Mouse (Mus musculus) cerebellum, postnatal 10 days (tissue): ENCODE measurements around the gene Pitpnc1.

Experiments used
- DNase-seq, 2 experiments: peaks; one replicate each; pipeline ENCODE4 v3.0.0; 2021; ENCODE audit warnings: mixed read lengths in 2 of 2

Pitpnc1 gene

DNA sequence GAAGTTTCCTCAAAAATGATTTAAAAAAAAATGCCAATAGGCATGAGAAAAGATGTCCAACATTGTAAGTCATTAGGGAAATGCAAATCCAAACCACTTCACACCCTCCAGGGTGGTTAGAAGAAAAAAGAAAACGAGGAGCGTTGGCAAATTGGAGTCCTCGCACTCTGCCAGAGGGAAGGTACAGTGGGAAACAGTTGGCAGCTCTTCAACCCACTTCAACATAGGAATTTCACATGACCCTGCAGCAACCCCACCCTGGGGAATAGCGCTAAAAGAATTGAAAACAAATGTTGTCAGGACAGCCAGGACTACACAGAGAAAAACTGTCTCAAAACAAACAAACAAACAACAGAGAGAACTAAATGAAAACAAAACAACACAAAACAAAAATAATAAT lies 32.8 kb downstream of the Pitpnc1 start:
- DNase-seq, result peak; percentile 50 to 54

DNA sequence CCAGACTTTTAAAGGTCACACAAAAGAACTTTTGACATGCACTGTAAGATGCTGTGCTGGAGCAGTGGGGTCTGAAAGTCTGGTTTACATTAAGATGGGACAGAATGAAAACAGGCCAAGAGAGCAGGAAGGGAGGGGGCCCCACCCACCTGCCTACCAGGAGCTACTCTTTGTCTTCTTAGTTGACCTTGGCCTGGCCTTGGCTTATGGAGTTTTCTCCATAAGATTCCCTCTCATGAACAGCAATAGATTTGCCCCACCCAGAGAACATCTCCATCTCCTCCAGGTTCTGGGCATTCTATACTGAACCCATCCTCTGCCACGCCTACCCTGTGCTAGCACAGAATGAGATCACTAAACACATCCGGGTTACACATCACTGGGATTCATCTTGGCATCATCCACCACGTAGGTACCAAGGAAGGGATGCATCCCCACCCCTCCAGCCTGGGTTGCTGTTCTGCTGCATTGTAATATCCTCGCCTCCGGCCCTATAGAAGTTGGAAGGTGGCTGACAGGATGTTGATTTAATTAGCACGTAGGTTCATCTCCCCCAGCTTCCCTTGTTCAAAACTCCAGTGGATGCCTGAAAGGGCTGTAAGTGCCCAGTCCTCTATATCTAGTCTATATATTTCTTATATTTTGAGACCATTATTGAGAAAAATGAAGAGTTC lies 34.6 kb downstream of the Pitpnc1 start:
- no peak for DNase-seq

DNA sequence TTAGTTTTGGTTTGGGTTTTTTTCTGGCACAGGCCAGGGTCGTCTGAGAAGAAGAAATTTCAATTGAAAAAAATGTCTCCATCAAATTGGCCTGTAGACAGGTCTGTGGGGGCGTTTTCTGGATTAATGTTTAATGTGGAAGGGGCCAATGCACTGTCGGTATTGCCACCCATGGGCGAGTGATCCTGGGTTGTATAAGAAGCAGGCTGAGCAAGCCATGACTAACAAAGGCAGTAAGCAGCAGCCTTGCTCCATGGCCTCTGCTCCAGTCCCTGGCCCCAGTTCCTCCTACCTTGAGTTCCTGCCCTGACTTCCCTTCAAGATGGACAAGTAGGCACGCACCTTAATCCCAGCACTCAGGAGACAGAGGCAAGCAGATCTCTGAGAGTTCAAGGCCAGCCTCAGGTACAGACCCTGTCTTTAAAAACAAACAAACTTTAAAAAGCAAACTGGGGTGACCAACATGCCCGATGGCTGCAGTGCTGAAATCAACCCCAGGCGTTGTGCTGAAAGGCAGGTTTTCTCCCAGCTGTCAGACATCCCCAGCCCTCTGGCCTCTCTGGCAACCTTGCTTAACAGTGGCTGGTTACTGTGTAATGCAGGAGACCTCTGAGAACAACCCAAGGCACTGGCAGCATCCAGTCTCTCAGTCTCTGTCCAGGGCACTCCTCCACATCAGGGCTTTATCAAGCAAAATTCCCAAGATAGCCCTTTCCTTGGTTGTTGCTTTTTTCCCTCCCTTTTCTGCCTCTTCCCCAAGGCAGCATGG lies 39.1 kb downstream of the Pitpnc1 start:
- no peak for DNase-seq

DNA sequence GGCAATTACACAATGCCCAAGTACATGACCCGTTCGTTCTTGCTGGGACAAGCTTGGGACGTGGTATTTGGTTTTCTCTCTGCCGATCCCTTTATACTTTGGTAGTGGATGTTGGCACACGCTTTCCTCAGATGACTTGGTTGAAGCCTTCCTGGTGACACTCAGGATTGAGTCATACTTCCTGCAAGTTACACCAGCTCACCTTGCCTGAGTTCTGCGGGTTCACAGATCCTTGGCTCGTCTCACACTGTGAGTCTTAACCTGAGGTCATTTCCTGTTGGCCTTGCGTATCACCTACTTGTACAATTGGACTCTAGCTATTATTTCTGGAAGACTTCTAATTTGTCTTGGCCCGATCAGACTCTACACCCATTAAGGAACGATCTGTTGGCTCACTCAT lies 42.5 kb downstream of the Pitpnc1 start:
- no peak for DNase-seq

DNA sequence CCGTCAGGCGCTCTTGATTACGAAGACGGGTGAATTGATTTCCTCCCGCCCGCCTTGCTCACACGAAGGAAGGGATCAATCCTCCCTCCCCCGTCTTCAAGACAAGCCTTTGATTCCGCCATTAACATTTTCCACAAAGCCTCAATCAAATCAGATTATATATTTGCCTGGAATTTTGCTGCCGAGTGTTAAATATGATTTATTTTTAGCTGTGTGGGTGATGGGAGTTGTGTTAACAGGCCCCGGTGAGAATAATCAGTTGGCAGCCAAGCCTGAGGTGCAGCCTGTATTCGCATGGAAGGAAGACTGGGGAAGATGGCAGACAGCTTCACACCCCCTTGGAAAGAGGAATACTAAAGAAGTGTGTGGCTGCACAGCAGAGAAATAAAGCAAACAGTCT lies 46.3 kb downstream of the Pitpnc1 start:
- no peak for DNase-seq

DNA sequence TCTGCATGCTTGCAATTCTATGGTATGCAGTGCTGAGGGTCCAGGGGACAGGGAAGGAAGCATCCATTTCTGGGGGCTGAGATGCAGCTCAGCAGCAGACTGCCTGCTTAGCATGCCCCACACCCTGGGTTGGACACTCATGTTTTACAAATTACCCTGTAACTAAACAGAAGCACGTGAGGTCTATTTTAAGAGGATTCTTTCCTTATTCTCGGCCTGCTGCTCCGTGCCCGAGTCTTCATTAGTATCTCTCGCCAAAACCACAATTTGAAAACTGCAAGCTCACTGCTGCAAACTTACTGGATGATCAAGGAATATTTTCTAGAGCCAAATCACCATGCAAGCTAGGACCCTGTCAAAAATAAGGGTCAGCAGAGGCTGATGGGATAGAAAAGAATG lies 48.1 kb downstream of the Pitpnc1 start:
- no peak for DNase-seq

DNA sequence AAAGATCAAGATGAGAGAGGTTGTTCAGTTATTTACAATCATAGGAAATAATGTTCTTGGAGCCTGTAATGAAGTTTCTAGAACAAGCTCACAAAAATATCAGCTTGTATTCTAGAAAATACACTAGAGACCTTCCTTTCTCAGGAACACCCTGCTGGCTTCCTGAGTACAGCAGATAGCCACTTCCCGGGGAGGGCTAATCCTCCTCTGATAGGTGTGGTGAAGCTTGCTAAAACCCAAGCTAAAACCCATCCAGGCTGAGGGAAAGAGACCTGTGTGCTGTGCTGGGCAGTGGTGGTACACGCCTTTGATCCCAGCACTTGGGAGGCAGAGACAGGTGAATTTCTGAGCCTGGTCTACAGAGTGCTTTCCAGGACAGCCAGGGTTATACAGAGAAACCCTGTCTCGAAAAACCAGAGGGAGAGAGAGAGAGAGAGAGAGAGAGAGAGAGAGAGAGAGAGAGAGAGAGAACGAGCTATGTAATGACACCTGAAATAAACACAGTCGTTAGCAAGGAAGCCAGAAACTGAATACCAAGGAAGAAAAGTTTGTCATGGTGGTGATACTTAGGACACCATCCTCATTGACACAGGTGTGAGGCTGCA lies 48.6 kb downstream of the Pitpnc1 start:
- DNase-seq, result no peak

DNA sequence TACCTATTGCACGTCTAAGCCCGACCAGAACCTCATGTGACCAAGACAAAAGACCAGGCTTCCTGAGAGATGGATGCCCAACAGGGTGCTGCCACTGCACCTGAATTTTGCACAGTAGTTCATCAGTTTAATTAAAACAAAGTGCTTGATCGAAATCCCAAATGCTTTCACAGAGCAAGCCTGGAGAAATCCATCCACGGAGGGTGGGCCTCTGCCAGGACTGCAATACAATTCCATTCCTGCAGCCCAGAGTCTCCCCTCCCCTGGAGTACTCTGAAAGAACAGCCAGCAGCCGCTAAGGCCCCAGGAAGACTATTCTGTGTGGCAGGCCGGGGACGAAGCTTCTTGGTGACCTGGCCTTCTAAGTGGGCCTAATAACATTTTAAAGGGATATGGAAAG lies 50.6 kb downstream of the Pitpnc1 start:
- DNase-seq, result peak; percentile 54 to 56

DNA sequence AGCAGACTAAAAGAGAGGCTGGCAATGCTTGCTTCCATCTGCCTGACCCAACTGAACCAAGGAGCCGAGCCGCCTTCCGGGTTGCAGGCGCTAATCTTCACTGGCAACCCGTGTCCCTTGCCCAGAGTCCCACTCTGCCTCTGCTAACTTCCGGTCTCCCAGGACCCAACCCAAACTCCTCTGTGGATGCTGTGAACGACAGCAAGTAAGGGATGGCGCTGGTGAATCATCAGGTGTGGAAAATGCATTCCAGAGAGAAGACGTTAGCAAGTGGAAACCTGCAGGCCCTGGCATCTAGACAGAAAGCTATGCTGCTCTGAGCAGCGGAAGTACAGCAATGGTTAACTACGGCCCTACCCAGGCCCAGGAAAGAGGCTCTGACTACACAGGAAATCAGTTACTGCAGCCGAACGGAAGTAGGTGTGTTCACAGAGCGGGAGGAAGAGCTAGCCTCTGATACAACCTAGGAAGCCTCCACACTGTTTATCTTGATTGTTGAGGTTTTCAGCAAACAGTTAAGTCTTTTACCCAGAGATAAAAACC lies 53.4 kb downstream of the Pitpnc1 start:
- DNase-seq, result peak in 1 of 2 experiments; percentile 25

DNA sequence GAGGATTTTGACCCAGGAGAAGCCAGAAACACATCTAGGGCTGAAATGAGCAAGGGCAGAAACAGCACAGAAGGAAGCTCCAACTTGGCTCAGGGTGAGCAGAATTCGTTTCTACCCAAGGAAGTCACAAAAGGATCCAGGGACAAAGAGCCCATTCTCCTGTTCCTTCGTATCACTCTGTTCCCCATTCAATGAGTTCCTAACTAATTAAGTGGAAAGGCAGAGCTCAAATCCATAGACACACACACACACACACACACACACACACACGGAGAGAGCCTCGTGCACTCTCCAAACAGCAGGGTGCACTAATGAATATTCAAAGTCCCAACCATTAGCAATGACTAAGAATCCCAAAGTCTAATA lies 54.0 kb downstream of the Pitpnc1 start:
- DNase-seq, result peak in 1 of 2 experiments; percentile 38

DNA sequence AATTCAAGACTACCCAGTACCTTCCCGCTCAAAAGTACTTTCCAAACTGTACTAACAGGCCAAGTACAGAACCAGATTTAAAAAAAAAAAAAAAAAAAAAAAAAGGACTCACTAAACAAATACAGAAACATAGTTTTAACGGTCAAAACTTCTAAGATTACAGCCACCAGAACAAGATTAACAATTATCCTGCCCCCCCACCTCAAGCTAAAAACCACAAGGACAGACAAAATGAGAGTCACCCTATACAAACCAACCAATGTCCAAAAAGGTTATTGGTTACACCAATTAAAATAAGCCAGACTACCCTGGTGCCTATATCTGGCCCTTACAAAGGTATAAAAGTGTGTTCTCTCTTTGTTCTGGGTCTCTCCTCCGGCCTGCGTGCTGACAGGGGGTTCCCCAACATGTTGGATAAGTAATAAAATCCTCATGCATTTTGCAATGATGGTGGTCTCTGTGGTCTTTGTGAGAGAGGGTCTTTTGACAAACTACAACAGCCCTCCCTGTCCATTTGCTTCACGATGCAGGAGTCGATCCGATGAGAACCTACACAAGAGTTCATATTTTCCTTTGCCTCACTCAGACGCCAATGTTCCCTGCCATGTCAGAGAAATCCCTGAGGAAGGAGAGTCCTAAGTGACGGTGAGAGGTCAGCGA lies 54.5 kb downstream of the Pitpnc1 start:
- DNase-seq, result no peak

DNA sequence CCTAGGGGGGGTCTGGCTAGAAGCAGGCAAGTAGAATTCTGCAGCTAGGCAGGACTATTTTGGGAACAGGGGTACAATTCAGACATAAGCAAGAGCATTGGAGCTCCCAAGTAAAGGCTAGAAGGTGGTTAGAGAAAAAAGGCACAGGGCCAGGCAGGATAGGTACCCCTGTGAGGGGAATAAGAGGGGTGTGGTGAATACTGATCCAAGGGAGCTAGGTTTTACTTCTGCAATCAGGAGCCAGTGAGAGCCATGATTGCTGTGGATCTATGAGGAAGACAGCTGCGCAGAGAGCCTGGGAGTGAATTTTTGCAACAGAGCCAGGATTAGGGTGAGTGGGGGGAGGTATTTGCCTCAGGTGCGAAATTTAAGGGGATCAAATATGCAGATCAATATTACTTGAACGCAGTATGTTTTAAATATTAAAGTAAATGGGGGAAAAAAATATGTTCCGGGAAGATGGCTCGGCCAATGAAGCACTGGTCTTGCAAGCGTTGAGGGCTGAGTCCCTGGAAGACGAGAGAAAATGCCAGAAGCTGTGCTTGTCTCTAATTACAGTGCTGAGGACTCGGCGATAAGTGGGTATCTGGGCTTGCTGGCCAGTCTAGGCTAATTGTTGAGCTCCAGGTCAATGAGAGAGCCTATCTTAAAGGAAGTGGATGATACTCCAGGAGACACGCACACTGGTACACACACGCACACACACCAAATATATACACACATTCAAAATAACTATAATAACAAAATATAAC lies 55.3 kb downstream of the Pitpnc1 start:
- DNase-seq, result peak in 1 of 2 experiments; percentile 25

DNA sequence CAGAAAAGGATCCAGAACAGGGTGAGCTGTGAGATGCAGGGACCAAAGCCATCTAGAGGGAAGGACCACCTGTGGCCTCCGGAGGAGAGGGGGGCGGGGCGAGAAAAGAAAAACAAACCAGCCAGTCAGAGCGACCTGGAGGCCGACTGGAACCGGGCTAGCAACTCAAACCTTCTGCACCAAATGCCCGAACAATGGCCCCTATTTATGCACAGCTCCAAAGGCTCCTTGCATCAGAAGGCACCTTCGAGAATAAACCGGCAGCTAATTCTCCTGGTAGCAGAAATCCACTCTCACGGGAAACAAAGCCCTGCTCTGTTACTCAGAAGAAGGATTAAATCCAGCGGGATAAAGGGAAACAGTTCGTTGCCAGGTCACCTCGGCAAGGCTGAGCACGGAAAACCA lies 57.2 kb downstream of the Pitpnc1 start:
- peak; percentile 75 to 77 for DNase-seq

DNA sequence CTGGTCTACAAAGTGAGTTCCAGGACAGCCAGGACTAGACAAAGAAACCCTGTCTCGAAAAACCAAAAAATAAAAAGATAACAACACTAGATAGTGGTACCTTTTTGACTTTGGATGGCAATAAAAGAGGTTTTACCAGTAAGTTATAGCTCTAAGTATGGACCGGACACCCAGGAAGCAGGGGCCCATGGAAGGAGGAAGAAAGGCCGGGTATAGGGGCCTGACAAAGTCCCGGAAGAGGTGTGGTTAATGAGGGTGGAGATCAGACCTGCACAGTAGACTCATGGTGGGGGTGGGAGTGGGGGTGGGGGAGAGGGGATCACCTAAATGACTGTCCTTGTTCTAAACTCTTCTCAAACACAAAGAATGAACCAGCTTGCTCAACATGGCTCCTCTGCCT lies 58.4 kb downstream of the Pitpnc1 start:
- DNase-seq, result no peak

DNA sequence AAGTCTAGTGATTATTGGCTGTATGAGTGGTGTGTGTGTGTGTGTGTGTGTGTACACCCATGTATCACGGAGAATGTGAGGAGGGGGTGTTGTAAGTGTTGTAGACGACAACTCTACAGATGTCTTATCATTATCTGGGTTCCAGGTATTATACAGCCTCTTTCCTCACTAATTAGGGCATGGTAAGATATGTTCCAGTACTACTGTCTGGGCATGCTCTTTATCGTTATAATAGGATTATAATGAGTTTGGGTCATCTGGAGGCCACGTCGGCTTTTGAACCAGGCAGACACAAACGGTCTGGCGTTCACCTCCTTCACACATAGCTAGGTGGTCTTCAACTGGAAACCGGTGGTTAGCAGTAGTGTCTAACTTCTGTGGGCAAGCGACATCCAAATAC lies 58.9 kb downstream of the Pitpnc1 start:
- no peak for DNase-seq

DNA sequence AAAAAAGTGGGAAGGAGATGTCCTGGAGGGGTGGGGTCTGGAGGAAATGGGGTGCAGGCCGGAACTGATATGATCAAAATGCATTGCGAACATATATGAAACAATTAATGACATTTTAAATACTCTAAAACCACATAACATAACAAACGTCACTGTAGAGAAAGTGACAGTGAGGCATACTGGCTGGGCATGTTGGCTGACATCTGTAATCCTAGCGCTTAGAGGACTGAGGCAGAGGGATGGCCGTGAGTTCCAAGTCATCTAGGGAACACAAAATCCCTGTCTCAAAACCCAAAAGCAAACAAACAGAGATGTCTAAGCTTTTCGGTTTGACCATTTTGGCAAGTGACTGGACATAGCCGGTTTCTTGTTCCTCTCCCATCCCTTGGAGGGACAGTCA lies 59.7 kb downstream of the Pitpnc1 start:
- DNase-seq, result no peak

DNA sequence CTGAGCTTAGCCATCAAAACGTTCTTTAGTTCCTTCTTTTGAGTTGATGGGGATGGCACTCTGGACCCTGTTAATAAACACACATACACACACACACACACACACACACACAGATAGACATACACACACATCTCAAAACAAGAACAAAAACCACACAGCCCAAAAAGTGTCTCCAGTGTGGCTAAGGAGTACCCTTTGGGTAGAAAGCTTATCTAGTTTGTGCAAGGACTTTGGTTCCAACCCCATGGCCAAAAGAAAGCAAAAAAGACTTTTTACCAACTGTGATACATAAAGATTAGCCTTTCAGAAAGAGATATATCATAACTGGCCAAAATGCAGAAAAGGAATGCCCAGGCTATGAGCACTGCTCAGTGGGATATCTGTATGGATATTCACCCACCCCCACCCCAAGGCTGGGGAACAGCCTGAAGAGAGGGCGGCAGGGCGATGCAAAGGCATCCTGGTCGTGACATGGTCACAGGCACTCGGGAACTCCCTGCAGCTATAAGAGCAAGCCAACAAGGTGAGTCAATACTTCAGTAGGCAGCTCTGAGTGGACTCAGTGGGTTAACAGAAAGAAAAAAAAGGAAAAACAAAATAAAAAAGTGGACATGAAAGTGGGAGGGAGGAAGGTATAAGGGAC lies 60.3 kb downstream of the Pitpnc1 start:
- no peak for DNase-seq

DNA sequence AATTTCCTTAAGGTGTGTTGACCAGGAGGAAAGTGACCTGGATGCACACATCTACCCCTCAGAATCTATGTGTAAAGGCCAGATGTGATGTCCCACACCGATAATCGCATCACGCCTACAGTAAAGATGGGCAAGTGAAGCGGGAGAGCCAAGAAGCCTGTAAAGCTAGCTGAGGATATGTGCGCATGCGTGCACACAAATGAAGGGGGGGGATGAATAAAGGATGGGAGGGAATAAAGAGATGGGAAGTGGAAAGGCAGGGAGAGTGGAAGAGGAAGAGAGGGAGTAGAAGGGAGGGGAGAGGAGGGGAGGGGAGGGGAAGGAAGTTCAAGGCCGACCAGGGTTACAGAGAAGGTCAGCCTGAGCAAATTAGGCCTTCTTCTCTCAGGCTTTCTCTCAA lies 61.6 kb downstream of the Pitpnc1 start:
- DNase-seq, result no peak

DNA sequence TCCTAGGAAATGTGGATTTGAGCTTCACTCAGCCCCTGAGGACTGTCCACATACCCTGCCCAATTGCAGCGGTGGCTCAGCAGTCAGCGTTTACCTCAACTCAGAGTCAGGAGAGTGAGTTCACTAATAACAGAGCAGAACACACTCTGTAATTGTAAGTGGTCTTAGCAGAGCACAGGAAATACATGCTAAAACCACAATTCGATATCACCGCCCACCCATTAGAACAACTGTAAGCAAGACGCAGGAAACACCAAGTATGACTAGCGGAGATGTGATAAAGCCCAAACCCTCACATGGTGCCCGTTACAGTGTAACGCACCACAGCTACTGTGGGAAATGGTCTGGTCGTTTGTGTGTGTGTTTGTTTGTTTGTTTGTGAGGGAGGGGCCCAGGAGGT lies 62.8 kb downstream of the Pitpnc1 start:
- no peak for DNase-seq

DNA sequence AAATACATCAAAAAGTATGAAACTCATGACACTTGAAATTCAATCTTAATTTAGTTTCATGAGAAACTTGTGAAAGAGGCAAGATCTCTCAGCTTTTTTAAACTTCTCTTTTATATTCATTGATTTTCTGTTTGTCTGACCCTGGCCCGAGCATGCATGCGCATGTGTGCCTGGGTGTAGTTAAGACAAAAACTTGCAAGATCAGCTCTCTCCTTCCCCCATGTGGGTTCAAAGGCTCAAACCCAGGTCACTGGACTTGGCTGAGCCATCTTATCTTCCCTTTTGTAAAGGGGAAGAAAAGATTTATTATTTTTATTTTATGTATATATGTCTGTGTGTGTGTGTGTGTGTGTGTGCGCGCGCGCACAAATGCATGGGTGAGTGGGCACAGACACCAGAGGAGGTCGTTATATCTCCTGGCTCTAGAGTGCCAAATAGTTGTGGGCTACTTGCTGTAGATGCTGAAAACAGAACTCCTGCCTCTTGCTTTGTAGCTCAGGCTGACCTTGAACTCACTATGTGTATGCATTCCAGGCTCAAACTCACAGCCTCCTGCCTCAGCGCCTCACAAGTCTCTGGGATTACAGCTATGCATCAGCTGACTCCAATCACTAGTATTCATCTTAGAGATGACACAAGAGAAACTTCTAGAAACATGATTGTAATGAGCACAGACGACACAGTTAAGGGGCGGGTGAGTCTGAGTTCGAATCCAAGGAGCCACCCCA lies 64.7 kb downstream of the Pitpnc1 start:
- no peak for DNase-seq

DNA sequence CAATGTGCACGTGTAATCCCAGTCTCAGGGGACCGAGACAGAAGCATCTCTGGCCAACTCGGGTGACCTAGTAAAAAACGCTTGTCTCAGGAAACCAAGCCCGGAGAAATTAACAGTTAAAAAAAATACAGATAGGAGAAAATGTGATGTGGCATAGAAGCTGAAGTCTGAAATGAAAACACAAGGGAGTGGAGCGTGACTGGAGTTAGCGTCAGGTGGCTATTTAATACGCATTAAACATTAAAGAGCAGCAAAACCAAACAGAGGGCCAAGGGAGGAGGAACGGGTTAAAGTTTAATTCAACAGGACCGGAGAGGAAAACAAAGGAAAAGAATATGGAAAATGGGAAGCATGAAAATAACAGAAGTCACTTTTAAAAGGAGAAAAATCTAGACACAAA lies 67.2 kb downstream of the Pitpnc1 start:
- no peak for DNase-seq
